Mouse (Mus musculus) liver, adult 2 months (tissue): ENCODE measurements around the gene Hist1h3b.

Experiments
- CTCF ChIP-seq: fragments of 200-500 bp; IDR thresholded peaks from 2 replicates; pipeline ENCODE4 v1.5.1; 2011; ENCODE audit warnings: low read depth, low read length, control low read depth
- POLR2A ChIP-seq: fragments of 200-500 bp; IDR thresholded peaks from 2 replicates; pipeline ENCODE4 v1.6.1; 2011; ENCODE audit warnings: low read length, control low read depth; ENCODE audit not compliant: insufficient read depth; ENCODE audit errors: extremely low read depth

- TF ChIP-seq CTCF (no peak), POLR2A (no peak)
These were observed 15.0 kb upstream of the Hist1h3b start for GRCm38 (mm10) chr13:23737091-23737490.
